Mouse (Mus musculus) forebrain, embryonic 13.5 days (tissue): ENCODE measurements around the gene Rpl18. TPM values are rescaled to one million over a fixed set of nuclear protein-coding genes. Genes with fewer than 3 reads are reported as not detected.

Experiments
- ATAC-seq: fragments of 200-750 bp; cut with Nextera tagmentation; 2 replicates; pipeline ENCODE4 v1.8.0; 2017
- H3K27ac ChIP-seq: fragments of 300-500 bp; sonication (generic); 2 replicates; pipeline ENCODE4 v1.5.1; 2015; ENCODE audit warnings: inconsistent platforms, mild to moderate bottlenecking, moderate library complexity
- H3K27me3 ChIP-seq: fragments of 300-500 bp; sonication (generic); 2 replicates; pipeline ENCODE4 v1.6.1; 2015; ENCODE audit warnings: mild to moderate bottlenecking, inconsistent platforms
- H3K36me3 ChIP-seq: fragments of 300-500 bp; sonication (generic); 2 replicates; pipeline ENCODE4 v1.6.1; 2015; ENCODE audit warnings: mild to moderate bottlenecking, inconsistent platforms; ENCODE audit not compliant: poor library complexity, severe bottlenecking
- H3K4me1 ChIP-seq: fragments of 300-500 bp; sonication (generic); 2 replicates; pipeline ENCODE4 v1.6.1; 2015; ENCODE audit warnings: inconsistent platforms
- H3K4me2 ChIP-seq: fragments of 300-500 bp; sonication (generic); 2 replicates; pipeline ENCODE4 v1.6.1; 2015; ENCODE audit warnings: inconsistent platforms, mild to moderate bottlenecking, moderate library complexity
- H3K4me3 ChIP-seq: fragments of 300-500 bp; sonication (generic); 2 replicates; pipeline ENCODE4 v1.5.1; 2015; ENCODE audit warnings: mild to moderate bottlenecking, inconsistent platforms
- H3K9ac ChIP-seq: fragments of 300-500 bp; sonication (generic); 2 replicates; pipeline ENCODE4 v1.6.1; 2015; ENCODE audit warnings: mild to moderate bottlenecking, inconsistent platforms
- H3K9me3 ChIP-seq: fragments of 300-500 bp; sonication (generic); replicated peaks from 2 replicates; pipeline ENCODE4 v1.6.1; 2016; ENCODE audit warnings: inconsistent platforms
- WGBS: fragments of 180-500 bp; shearing (Covaris S2); methylation state at CpG from one replicate; pipeline ENCODE4 v1.1.7; 2015; 5-methylcytosine and 5-hydroxymethylcytosine counted together
- polyA plus RNA-seq: library from polyadenylated mRNA; unstranded; fragments of >200 nt; fragmentation: Nextera tagmentation; extraction: Ambion mirVana; gene quantifications from 2 replicates; pipeline ENCODE4 v1.2.1, GENCODE M21; 2015

The Rpl18 gene
- polyA plus RNA-seq, 1 experiment from 2014 or later: 823 TPM

DNA sequence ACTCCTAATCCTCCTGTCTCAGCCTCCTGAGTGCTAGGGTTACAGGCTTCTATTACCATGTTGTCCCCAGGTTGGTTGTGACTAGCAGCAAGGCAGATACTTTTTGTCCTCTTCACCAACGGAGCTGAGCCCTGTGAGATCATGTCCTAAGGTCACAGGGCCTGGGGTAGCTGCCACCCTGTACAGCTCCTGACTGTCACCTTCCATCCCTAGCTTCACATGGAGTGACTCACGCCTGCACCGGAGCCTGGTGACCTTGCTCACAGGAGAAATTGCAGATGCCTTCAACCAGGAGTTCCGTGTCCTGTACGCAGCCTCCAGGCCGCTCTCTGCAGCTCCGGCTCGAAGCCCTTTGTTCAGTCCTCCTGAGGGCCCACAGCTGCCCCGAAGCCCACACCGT lies 11.2 kb downstream of the Rpl18 start:
- Histone ChIP-seq H3K36me3 (peaks cover 79% of the 10 kb centered on the region), H3K4me2 (no peak overlapping the region), H3K9ac (no peak overlapping the region; the same call in 1 of the 2 replicates), H3K4me3 (no peak overlapping the region), H3K27ac (no peak overlapping the region), H3K27me3 (no peaks in the 10 kb centered on the region), H3K4me1 (0 out of 2 replicates have a peak, but pooled peaks cover 2% of the 10 kb centered on the region), H3K9me3 (no peaks in the 10 kb centered on the region)
- no peak for ATAC-seq
- WGBS: 91% methylated on average over 10 of the region's 10 CpGs

DNA sequence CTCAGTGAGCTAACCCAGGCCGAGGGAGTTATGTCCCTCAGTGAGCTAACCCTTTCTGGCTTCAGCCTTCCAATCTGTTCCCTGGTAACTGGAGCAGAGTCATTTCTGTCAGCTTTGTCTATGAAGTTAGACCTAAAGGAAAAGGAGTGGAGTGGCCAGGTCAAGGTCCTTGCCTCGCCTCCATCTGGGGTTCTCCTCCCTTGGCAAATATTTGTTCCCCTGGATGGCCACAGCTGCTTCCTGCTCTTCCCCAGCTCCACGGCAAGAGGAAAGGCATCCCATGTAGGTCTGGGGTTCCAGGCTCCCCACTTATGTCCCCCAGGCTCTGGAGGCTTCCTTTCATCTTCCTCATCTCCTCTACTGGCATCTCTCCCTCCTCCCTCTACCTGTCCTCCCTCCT lies 12.4 kb downstream of the Rpl18 start:
- Histone ChIP-seq H3K27ac (no peak overlapping the region), H3K4me2 (no peak overlapping the region), H3K9ac (no peak overlapping the region), H3K4me1 (0 out of 2 replicates have a peak, but pooled peaks cover 2% of the 10 kb centered on the region), H3K27me3 (no peaks in the 10 kb centered on the region), H3K4me3 (no peak overlapping the region), H3K36me3 (peaks cover 67% of the 10 kb centered on the region), H3K9me3 (no peaks in the 10 kb centered on the region)
- 84% methylated on average over 3 of the region's 3 CpGs for WGBS
- no peak for ATAC-seq

DNA sequence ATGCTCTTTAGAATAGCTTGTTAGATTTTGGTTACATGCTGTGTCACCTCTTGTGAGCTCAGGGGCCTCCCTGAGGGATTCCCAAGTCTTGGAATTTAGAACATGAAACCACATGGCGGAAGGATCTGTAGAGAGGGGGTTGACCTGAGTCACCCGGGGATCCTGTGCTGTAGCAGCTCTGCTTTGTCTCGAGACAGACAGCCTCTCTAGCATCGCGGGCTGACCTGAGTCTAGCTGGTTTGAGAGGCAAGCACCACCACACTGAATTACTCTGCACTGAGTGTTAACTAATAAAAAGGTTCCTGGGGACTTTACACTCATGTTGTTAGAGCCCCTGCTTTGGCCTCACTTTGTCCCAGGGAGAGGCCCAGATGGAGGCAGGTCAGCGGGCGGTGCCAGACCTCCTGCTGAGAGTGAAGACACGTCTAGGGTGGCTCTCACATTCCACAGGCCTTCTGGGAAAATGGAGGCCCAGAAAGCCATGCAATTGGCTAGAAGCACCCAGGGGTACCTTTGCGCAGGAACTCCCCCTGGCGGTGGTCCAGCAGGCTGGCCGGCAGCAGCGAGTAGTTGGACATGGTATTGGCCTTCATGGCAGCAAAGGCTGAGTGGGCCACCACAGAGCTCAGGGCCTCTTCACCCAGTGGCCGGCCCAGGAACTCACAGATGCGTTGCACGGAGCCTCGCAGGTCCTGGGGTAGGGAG lies 15.6 kb downstream of the Rpl18 start:
- Histone ChIP-seq H3K27ac (no peak overlapping the region; the same call in 1 of the 2 replicates), H3K4me2 (no peak overlapping the region), H3K36me3 (peaks cover 35% of the 10 kb centered on the region), H3K4me3 (no peak overlapping the region), H3K4me1 (0 out of 2 replicates have a peak, but pooled peaks cover 2% of the 10 kb centered on the region), H3K9me3 (no peaks in the 10 kb centered on the region), H3K9ac (no peak overlapping the region), H3K27me3 (no peaks in the 10 kb centered on the region)
- WGBS: 15% methylated on average over 16 of the region's 16 CpGs
- no peak for ATAC-seq

DNA sequence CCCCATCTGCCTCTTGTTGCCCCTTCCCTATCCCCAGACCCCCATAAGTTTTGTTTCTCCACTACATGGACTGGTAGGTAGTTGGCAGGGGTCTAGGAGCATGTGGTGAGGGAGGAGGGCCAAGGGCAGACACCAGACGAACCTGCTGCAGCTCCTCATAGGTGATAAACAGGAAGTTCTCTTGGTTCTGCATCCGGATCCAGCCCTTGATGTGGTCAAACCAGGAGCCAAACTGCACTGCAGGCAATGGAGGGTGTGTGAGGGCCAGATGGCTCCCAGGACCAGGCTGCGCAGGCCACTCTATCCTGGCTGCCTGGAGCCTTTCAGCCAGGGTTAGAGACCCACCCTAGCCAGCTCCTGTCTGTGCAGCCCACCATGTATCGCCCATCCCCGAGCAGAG lies 18.2 kb downstream of the Rpl18 start:
- WGBS: 81% methylated on average over 5 of the region's 5 CpGs
- Histone ChIP-seq H3K27ac (no peak overlapping the region), H3K4me2 (no peak overlapping the region), H3K4me1 (0 out of 2 replicates have a peak, but pooled peaks cover 2% of the 10 kb centered on the region), H3K27me3 (no peaks in the 10 kb centered on the region), H3K9me3 (no peaks in the 10 kb centered on the region), H3K4me3 (no peak overlapping the region), H3K36me3 (peaks cover 15% of the 10 kb centered on the region), H3K9ac (no peak overlapping the region)
- ATAC-seq: no peak

DNA sequence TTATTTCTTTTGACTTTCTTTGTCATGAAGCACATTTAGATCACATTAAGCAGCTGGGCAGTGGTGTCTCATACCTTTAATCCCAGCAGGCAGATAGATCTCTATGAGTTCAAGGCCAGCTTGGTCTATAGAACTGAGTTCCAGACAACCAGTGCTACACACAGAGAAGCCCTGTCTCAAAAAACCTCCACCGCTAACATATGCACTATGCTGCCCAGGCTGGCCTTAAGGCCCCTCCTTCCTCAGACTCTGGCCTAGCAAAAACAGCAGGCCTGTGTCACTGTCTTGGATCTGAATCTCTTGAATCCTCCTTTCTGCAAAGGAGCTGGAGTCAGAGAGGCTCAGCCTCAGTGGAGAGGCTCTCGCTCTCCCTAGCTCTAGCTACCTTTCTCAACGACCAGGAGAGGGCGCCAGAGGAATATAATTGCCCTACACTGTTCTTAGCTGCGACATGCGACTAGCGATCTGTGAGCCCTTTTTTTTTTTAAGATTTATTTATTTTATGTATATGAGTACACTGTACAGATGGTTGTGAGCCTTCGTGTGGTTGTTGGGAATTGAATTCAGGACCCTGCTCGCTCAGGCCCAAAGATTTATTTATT lies 24.0 kb downstream of the Rpl18 start:
- no peaks in the 10 kb centered on the region for H3K36me3 ChIP-seq
- peaks cover 10% of the 10 kb centered on the region; the same call in 1 of the 2 replicates for H3K27me3 ChIP-seq
- ATAC-seq: peak; percentile 93
- H3K4me2 ChIP-seq: no peak overlapping the region
- H3K9me3 ChIP-seq: no peaks in the 10 kb centered on the region
- no peak overlapping the region for H3K27ac ChIP-seq
- H3K4me3 ChIP-seq: no peak overlapping the region
- no peaks in the 10 kb centered on the region for H3K4me1 ChIP-seq
- 8% methylated on average over 9 of the region's 9 CpGs for WGBS
- no peak overlapping the region for H3K9ac ChIP-seq

DNA sequence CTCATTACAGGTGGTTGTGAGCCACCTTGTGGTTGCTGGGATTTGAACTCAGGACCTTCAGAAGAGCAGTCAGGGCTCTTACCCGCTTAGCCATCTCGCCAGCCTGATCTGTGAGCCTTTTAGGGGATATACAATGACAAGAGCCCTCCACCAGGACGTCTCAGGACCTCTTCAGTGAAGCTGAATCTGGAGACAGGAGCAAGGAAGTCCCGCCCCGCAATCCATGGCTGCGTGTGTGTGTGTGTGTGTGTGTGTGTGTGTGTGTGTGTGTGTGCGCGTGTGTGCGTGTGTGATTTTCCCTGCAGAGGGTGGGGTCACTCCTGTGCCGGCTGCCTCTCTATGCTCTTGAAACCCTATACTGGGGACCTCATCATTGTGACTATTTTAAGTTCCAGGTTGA lies 24.6 kb downstream of the Rpl18 start:
- no peak for ATAC-seq
- no peak overlapping the region for H3K4me3 ChIP-seq
- WGBS: 76% methylated on average over 10 of the region's 10 CpGs

DNA sequence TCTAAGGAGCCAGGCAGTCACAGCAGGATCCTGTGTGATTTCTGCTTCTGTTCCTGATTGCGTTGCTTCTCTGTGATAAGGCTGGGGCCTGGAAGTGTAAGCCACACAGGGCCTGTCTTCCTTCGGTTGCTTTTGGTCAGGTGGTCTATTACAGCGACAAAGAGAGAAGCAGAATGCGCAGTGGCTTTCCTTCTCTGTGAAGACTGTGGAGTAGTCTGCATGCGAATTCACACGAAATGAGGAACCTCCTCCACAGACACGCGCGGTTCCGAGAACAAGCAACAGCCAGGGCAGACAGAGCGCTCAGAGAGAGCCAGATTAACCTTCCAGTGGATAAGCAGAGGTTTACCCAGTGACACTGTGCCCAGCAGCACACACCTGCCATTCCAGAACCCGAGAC lies 26.1 kb downstream of the Rpl18 start:
- no peak for ATAC-seq
- 85% methylated on average over 12 of the region's 12 CpGs for WGBS
- Histone ChIP-seq H3K27ac (no peak overlapping the region), H3K9ac (no peak overlapping the region), H3K4me3 (peak overlapping the region; percentile 4; the same call in 1 of the 2 replicates), H3K4me2 (no peak overlapping the region), H3K27me3 (peaks cover 10% of the 10 kb centered on the region; the same call in 1 of the 2 replicates), H3K9me3 (no peaks in the 10 kb centered on the region), H3K36me3 (no peaks in the 10 kb centered on the region), H3K4me1 (no peaks in the 10 kb centered on the region)

More for the DNA sequence above, 24.6 kb downstream of the Rpl18 start:
- Histone ChIP-seq H3K27ac (no peak overlapping the region), H3K4me1 (no peaks in the 10 kb centered on the region), H3K4me2 (no peak overlapping the region), H3K36me3 (no peaks in the 10 kb centered on the region), H3K9ac (no peak overlapping the region), H3K9me3 (no peaks in the 10 kb centered on the region), H3K27me3 (peaks cover 10% of the 10 kb centered on the region; the same call in 1 of the 2 replicates)

DNA sequence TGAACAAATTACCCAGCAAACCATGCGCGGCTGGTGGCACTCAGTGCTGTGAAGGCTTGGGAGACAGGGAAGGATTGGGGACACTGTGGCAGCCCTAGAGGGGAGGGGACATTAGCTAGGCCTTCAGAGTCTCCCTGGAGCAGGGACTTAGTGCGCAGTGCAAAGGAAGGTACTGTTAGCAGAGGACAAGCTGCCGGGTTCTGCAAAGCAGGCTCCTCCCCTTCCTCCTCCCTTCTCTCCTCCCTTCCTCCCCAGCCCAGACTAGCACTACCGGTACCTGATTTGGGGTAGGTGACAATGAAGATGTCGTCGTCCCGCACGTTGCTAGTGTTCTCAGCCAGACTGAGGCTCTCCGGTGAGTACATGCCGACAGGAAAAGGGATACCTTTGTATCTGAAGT lies 26.5 kb downstream of the Rpl18 start:
- peaks cover 10% of the 10 kb centered on the region; the same call in 1 of the 2 replicates for H3K27me3 ChIP-seq
- ATAC-seq: no peak; the same call in 1 of the 2 replicates
- no peak overlapping the region for H3K9ac ChIP-seq
- 42% methylated on average over 11 of the region's 11 CpGs for WGBS
- H3K27ac ChIP-seq: no peak overlapping the region
- 0 out of 2 replicates have a peak overlapping the region, but pooled peaks have one; percentile 16 for H3K4me2 ChIP-seq
- no peaks in the 10 kb centered on the region for H3K36me3 ChIP-seq
- H3K4me1 ChIP-seq: no peaks in the 10 kb centered on the region
- H3K9me3 ChIP-seq: peaks cover 3% of the 10 kb centered on the region
- peak overlapping the region; percentile 4; the same call in 1 of the 2 replicates for H3K4me3 ChIP-seq

DNA sequence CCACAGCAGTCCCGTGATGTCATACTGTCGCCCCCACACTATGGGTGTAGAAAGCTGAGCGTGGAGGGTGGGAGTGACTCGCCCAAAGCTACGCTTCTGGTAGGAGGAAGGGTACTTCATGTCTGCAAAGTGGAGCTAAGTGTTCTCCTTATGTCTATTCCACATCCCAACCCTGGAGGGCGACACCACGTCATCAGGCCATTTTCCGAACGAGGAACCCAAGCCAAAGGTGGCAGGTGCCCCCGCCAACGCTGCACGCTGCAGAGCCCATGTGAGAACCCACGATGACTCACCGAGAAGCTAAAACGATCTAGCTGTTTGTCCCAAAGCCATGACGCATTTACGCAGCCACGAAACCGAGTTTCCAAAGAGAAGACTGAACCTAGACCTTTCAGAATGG lies 27.1 kb downstream of the Rpl18 start:
- H3K4me1 ChIP-seq: no peaks in the 10 kb centered on the region

DNA sequence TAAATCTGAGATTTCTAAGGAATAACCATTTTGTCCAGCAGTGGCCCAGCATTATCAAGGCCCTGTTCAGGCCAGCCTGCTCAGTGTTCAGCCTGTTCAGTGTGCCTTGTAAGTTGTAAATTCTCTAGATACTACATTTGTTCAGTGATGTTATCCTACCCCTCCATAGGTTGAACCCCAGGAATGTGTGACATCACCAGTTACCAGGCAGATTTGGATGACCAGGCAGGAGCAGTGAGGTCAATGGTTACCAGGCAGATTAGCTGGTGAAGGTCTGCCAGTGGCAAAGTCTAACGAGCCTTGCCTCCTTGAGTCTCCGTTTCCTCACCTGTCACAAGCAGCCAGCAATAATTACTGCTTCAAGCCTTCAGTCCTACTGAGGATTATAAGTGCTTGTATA lies 29.1 kb downstream of the Rpl18 start:
- H3K4me1 ChIP-seq: no peaks in the 10 kb centered on the region; the same call in 1 of the 2 replicates
- no peak overlapping the region for H3K27ac ChIP-seq
- no peak overlapping the region for H3K4me2 ChIP-seq
- WGBS: 35% methylated on average over 2 of the region's 2 CpGs
- no peak overlapping the region for H3K4me3 ChIP-seq
- no peak for ATAC-seq
- H3K27me3 ChIP-seq: peaks cover 10% of the 10 kb centered on the region; the same call in 1 of the 2 replicates
- H3K36me3 ChIP-seq: no peaks in the 10 kb centered on the region
- H3K9ac ChIP-seq: no peak overlapping the region
- peaks cover 5% of the 10 kb centered on the region for H3K9me3 ChIP-seq

More for the DNA sequence above, 27.1 kb downstream of the Rpl18 start:
- H3K27ac ChIP-seq: no peak overlapping the region
- no peak overlapping the region; the same call in 1 of the 2 replicates for H3K4me3 ChIP-seq
- no peaks in the 10 kb centered on the region for H3K36me3 ChIP-seq
- peaks cover 10% of the 10 kb centered on the region; the same call in 1 of the 2 replicates for H3K27me3 ChIP-seq
- no peak overlapping the region for H3K9ac ChIP-seq
- H3K4me2 ChIP-seq: peak overlapping the region; percentile 16; the same call in 1 of the 2 replicates
- no peak for ATAC-seq
- WGBS: 32% methylated on average over 19 of the region's 19 CpGs
- peaks cover 5% of the 10 kb centered on the region for H3K9me3 ChIP-seq

DNA sequence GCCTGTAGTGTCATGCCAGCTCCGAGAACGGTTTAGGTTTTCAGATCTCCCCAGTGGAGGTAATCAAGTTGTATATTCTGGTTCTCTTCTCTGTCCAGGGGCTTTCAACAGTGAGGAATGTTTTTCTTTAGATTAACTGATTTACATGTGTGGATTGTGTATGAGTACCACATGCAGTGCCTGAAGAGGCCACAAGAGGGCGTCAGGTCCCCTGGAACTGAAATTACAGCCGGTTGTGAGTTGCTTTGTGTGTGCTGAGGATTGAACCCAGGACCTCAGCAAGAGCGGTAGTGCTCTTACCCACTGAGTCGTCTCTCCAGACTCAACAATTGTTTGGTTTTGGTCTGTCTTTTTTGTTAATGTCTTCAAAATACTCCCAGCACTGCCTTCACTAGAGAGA lies 31.3 kb downstream of the Rpl18 start:
- Histone ChIP-seq H3K9me3 (peaks cover 5% of the 10 kb centered on the region), H3K4me2 (no peak overlapping the region), H3K27me3 (peaks cover 10% of the 10 kb centered on the region; the same call in 1 of the 2 replicates), H3K4me3 (no peak overlapping the region), H3K9ac (no peak overlapping the region), H3K4me1 (no peaks in the 10 kb centered on the region; the same call in 1 of the 2 replicates), H3K27ac (no peak overlapping the region), H3K36me3 (no peaks in the 10 kb centered on the region)
- 70% methylated on average over 6 of the region's 6 CpGs for WGBS
- ATAC-seq: no peak

DNA sequence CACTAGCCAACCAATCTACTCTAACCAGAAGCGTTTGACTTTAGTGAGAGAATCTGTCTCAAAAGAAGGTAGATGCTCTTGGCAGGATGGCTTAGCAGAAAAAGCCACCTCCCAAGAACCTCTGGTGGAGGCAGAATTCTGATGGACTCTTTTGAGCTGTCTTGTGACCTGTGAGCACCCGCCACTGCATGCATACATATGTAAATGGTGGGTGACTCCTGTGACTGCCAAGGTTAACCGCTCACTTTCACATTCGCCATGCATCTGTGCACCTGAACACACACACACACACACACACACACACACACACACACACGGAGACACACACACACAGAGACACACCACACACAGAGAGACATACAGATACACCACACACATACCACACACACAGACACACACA lies 32.2 kb downstream of the Rpl18 start:
- no peak overlapping the region for H3K4me2 ChIP-seq
- WGBS: 77% methylated on average over 5 of the region's 5 CpGs
- no peaks in the 10 kb centered on the region for H3K36me3 ChIP-seq
- H3K9me3 ChIP-seq: peaks cover 5% of the 10 kb centered on the region
- no peak overlapping the region for H3K4me3 ChIP-seq
- no peaks in the 10 kb centered on the region; the same call in 1 of the 2 replicates for H3K4me1 ChIP-seq
- no peak for ATAC-seq
- H3K9ac ChIP-seq: no peak overlapping the region
- no peak overlapping the region for H3K27ac ChIP-seq
- peaks cover 2% of the 10 kb centered on the region; the same call in 1 of the 2 replicates for H3K27me3 ChIP-seq
